Mouse (Mus musculus) yolk sac, embryonic 10.5 days (tissue): Measurements from ENCODE around the gene Stim2.

Experiments used
- DNase-seq: peaks from one replicate; pipeline ENCODE4 v3.0.0-alpha.2; 2017; ENCODE audit warnings: low spot score

Stim2 gene

GRCm38 (mm10) chr5:53998146-53998742 lies at the start of gene Stim2:
Gene Stim2, plus strand, starts transcription at chr5:53998499.
- DNase-seq = peak; percentile 94

DNA sequence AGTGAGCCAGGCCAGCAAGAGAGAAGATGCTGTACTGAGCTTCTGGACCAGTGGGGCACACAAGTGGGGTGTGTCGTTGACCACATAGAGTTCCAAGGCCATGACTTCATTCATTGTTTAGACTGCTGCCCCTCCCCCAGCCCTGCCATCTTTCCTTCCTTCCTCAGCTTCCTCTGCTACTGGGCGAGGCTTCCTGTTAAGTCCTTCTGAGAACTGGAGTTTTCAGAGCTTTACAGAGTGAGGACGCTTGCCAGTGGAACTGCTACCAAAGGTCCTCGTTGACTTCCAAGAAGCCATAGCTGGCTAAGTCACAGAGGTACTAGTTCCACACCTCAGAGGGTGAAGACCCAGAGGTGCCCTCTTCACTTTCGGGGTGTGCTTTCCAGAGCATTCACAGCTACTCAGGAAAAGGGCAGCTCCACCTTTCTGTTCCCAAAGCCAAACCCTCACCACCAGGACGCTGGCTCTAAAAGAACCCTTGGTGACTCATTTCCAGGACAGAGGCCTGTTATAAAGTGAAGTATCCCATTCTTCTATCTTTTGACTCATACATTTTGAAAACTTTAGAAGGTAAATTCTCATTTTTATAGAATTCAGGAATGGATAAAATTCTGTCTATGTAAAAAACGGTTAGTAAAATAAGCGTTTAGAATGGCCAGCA lies 49.6 kb upstream of the Stim2 start:
- peak; percentile 32 for DNase-seq

- no peak for DNase-seq
These were observed 48.1 kb upstream of the Stim2 start for GRCm38 (mm10) chr5:53950189-53950588.

DNA sequence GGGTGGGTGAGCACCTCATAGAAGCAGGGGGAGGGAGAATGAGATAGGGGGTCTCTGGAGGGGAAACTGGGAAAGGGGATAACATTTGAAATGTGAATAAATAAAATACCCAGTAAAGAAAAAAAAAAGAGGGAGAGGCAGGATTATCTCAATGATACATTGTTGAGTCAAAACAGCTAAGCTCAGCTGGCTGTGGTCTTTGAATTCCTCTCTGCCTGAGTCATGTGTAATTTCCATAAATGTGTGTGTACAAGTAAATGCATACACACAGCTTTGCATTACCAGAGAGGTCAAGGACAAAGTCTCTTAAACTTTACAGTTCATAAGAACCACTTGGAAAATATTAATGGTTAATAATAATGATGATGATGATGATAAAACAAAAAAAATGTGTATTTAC lies 45.1 kb upstream of the Stim2 start:
- DNase-seq = no peak

DNA sequence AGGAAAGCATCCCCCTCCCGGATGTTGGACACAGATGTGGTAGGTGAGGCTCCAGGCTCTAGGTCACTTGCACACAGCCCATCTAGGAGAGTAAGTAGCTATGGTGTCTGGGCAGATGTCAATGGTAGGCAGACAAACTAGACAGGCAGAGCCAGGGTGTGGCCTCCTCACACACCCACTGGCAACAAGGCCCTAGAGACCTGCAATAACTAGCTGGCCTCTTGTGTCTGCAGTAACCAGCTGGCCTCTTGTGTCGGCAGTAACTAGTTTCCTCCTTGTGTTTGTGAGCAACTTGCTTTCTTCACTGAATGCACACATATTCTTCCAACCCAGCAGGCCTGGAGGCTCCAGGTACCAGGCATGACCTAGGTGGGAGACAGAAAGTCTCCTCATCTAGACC lies 44.5 kb upstream of the Stim2 start:
- DNase-seq = no peak

GRCm38 (mm10) chr5:53955966-53956365 lies 42.3 kb upstream of the Stim2 start:
- no peak for DNase-seq

DNA sequence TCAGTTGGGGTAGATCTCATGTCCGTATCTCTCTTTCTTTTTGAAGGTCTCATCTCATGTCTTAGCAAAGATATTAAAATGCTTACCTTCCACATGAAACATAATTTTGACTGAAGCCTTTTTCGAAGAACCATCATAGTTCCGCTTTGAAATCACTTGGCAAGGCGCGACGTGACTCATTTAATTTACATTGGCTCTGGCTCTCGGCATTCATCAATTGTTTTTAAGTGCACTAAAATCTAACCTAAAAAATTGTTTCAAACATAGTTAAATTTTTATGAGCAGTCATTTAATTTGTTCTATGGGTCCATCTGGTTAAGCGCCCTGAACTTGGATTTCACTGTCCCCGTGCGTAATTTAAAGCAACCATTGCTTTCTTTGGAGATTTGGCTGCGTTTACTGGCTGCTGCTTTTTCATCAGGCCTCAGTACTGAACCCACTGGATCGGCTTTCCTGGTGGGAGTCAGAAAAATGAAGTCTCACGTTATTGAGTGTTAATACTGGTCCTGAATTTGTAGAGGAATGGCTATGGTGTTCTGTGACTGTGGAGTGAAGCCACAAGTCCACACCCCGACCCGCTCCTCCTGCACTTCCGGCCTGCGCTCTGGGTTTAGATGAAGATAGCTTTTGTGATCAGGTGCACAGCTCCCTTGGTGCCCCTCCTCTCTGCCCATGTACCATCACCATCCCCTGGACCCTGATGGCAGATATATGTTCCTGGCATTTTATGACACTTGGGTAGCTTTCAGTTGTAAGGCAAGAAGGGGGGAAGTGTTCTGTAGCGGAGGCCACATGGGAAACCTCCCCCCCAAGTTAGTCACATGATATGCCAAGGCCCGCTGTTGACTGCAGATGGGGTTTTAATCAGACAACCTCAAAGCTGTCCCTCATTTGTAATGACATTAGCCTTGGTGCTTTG lies 41.6 kb upstream of the Stim2 start:
- no peak for DNase-seq

DNA sequence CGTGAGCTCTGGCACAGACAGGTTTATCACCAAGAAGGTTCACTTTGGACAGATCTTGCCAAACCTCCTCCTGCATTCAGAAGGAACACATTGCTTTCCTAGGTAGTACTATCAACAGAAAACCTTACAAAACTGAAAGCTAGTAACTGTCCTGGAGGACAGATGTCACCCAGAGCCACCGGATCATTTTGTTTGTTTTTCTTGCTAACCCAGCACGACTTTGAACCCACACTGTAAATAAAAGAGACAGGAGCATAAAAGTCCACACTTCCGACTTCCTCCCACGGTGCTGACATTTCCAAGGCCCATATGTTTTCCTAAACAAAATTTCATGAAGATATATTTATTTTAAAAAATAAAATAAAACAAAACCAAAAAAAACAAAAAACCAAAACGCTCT lies 41.0 kb upstream of the Stim2 start:
- no peak for DNase-seq

DNA sequence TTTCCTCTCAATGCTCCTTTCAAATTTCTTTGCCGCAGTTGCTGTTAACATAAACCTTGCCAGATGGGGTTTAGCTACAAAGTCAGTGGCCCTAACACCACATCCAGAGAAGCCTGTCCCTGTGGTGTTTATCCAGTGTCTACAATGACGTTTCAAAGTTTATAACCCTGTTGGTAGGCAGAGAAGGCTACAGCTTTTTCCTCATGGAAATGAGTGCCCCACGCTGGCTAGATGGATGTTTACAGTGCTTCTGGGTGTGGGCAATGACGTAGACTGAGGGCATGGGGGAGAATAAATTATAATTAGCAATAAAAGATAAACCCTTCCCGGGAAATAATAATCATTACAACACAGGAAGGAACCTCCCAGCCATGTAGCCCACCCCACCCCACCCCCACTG lies 37.1 kb upstream of the Stim2 start:
- no peak for DNase-seq

- DNase-seq = no peak
These were observed 36.3 kb upstream of the Stim2 start for GRCm38 (mm10) chr5:53961830-53962515.

DNA sequence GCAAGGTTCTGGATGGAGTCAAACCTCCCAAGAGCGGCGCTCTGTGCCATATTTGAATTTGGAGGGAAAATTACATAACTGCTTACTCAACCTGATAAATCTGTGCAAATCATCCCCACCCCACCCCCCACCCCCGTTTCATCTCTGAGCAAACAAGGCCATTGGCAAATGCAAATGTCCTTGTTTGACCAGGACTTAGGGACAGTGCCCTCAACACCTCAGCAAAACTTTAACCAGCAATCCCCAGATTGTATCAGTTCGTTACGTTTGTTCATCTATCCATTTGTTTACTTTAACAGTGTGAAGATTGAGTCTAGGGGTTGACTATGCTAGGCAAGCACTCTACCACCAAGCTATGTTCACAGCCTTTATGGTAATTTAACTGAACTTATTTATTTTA lies 32.6 kb upstream of the Stim2 start:
- no peak for DNase-seq

- DNase-seq = no peak
These were observed 30.7 kb upstream of the Stim2 start for GRCm38 (mm10) chr5:53967560-53967959.

DNA sequence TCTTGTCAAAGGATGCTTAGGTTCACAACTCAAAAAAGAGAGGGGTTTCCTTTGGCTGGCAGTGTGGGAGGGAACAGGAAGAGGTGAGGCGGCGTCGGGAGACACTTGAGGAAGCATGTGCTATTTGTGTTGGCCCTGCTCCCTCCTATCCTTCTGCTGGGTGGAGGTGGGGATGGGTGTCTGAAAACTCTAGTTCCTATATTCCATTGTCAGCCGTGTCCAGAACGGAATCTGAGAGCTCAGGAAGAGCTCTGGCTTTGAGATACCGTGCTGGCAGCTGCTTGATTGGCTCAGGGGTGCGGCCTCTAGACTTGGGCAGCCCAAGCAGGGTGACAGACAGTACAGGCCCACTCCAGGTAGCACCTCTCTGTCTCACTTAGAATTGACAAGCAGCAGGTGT lies 28.1 kb upstream of the Stim2 start:
- DNase-seq = no peak

- DNase-seq = no peak
These were observed 27.1 kb upstream of the Stim2 start for GRCm38 (mm10) chr5:53971201-53971600.

DNA sequence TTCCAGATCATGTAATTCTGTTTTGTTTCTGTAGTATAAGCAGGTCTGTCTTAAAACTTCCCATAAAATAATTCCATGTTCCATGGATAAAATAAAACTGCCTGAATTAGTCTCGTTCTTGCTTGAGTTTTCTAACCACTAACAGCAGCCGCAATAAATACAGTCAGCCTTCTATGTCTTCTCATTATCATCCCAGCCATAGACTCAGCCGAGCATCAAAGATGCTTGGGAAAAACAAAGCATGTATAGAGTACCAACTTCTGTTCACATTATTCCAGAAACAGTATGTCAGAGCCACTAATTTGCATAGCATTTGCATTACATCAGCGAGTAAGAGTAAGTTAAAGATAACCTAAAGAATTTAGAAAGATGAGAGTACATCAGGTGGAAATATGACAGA lies 25.4 kb upstream of the Stim2 start:
- no peak for DNase-seq

DNA sequence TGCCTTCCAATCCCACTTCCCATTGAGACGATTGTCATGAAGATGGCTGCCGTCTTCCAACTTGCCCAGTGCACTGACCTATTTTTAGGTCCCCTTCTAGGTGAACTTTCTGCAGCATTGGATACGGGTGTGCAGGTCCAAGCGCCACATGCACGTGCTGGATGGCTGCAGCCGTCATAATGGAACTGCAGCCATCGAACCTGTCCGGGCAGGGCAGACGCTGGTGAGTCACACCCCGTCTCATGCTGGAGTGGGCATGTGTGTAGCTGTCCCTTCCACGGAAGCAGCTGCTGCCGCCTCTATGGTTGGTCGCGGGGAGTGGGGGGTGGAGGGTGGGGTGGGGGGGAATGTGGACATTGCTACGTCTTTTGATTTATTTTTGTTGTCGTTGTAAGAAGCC lies 21.8 kb upstream of the Stim2 start:
- no peak for DNase-seq

DNA sequence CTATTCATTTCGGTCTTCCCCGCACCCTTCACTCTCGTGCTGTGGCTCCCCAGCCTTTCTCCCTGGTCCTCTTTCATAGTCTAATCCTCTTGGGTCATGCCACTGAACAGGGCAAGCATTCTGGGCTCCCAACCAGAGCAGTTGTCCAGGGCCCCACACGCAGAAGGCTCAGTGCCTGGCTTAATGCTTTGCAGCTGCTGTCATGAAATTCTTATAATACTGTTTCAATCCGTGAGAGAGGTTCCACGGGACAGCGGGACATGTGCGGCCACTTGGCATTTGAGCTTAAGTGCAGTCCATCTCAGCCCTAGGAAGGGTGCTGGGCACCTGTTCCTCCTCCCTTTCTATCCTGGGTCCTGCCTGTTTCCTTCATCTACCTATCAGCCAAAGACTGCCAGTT lies 21.2 kb upstream of the Stim2 start:
- no peak for DNase-seq

GRCm38 (mm10) chr5:53983358-53983757 lies 14.9 kb upstream of the Stim2 start:
- no peak for DNase-seq

- DNase-seq = no peak
These were observed 12.7 kb upstream of the Stim2 start for GRCm38 (mm10) chr5:53985632-53986031.

DNA sequence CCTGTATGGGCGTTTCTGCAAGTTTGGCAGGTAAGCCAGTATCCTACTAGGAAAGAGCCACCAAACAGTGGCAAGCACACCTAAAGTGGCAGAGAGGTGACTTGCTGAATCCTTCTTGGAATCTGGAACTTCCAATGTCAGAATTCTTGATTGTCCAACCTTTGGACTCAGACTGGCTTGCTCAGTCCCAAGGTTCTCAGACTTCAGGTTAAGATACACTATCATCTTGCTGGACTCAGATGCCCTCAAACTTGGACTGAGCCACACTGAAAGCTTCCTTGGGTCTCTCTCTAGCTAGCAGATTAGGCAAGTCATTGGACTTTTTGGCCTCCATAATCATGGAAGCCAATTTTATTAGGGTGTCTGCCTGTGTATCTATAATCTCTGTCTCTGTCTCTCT lies 10.8 kb upstream of the Stim2 start:
- DNase-seq = no peak

GRCm38 (mm10) chr5:53988053-53988452 lies 10.2 kb upstream of the Stim2 start:
- no peak for DNase-seq

- DNase-seq = no peak
These were observed 5.7 kb upstream of the Stim2 start for GRCm38 (mm10) chr5:53992616-53993015.

- DNase-seq = no peak
These were observed 3.7 kb upstream of the Stim2 start for GRCm38 (mm10) chr5:53994576-53994975.
